Mouse (Mus musculus): Measurements from ENCODE around the gene Tbc1d5.

GRCm38 (mm10) chr17:50751911-50752310, 427.2 kb downstream of the Tbc1d5 start:
- TF ChIP-seq CTCF (IDR thresholded peaks at IDR 0.05; ENCODE audit: control insufficient read depth, insufficient read depth, insufficient replicate concordance, low read depth, low read length) (no peak), POLR2A (IDR thresholded peaks at IDR 0.05; ENCODE audit: control insufficient read depth, low read depth, low read length) (no peak)

Measured in testis, adult 2 months (tissue).